Mouse (Mus musculus): ENCODE data around the gene Nr2c2ap.

Gene Nr2c2ap

DNA sequence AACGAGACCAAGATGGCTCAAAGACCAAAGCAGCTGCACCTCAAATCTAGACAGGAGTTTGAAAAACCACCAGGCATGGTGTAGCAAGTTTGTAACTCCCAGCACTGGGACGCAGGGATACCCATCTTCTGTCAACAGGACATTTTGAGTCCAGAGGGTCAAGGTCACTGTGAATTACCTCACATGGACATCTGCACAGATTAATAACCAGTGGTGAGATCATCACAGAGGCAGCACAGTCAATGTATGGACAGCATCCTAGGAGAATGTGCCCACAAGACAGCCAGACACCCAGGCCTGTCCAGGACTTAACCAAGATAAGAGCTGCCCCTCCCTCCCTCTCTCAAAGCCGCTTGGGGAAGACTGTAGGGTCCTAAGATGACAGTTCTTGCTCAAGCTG, 39.0 kb downstream of the Nr2c2ap start:
- DNase-seq (ENCODE audit: low read depth, low spot score): no peak
- H3K27me3 ChIP-seq (ENCODE audit: control insufficient read depth, insufficient read depth, low read length, poor library complexity, severe bottlenecking): no peaks in the 10 kb centered on the region
- H3K36me3 ChIP-seq (ENCODE audit: control insufficient read depth, insufficient read depth, low read length, poor library complexity, severe bottlenecking): no peaks in the 10 kb centered on the region

DNA sequence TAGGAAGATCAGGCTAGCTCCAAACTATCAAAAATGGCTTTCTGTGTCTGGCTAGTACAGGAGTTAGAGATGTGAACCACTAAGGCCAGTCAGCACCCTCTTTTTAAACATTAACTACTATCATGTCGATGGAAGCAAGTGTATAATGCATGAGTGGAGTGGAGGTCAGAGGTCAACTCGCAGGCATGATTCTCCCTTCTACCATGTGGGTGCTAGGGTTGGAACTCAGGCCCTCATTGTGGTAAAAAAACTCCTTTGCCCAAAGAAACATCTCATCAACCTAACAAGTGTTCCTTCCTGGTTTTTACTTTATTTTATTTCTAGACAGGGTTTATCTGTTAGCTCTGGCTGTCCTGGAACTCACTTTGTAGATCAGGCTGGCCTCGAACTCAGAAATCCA, 39.6 kb downstream of the Nr2c2ap start:
- Histone ChIP-seq H3K27me3 (ENCODE audit: control insufficient read depth, insufficient read depth, low read length, poor library complexity, severe bottlenecking) (no peaks in the 10 kb centered on the region), H3K36me3 (ENCODE audit: control insufficient read depth, insufficient read depth, low read length, poor library complexity, severe bottlenecking) (no peaks in the 10 kb centered on the region)
- DNase-seq (ENCODE audit: low read depth, low spot score): no peak

DNA sequence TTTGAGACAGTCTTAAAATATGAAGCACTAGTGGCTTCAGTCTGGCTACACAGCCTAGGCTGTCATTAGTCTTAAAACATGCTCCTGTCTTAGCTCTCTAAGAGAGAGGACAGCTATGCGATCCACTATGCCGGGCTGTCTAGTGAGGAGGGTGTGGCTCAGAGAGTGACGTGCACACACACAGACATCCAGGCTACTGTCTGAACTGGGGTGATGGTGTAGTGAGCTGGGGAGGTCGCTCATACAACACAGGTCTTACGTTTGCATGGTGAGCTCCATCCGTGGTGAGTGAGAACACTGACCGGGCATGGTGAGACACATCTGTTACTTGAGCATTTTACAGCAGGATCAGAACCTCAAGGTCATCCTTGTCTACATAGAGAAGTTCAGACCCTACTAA, 40.1 kb downstream of the Nr2c2ap start:
- Histone ChIP-seq H3K36me3 (ENCODE audit: control insufficient read depth, insufficient read depth, low read length, poor library complexity, severe bottlenecking) (no peaks in the 10 kb centered on the region), H3K27me3 (ENCODE audit: control insufficient read depth, insufficient read depth, low read length, poor library complexity, severe bottlenecking) (no peaks in the 10 kb centered on the region)
- DNase-seq (ENCODE audit: low read depth, low spot score): no peak

DNA sequence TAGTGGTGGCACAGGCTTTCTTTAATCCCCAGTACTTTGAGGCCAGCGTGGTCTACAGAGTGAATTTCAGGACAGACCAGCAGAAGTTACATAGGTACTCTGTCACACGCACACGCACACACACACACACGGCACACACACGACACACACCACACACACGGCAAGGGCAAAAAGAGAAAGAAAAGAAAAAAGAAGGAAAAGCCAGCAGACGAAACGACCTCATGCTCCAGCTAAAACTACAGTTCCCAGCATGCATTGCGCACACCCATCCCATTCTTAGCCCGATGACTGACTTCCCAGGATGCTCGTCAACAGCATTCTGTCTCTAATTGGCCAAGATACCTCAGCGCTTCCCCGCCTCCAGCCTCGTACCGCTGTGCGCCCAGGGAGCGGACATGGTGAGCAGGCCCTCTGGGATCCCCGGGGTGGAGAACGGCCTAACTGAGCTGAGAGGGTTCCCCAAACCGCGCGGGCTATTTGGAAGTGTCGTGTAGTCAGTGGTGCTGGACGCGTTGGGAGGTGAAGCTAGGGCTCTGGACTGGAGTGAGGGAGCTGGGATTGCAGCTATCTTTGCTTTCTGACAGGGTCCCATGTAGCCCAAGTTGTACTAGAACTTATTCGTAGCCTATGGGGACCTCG, 41.0 kb downstream of the Nr2c2ap start, which contains the start of gene Tmem161a:
TSS of gene Tmem161a (plus strand) at position 314 of the 639 bp plus-strand sequence.
- H3K36me3 ChIP-seq (ENCODE audit: control insufficient read depth, insufficient read depth, low read length, poor library complexity, severe bottlenecking): no peaks in the 10 kb centered on the region
- peak; percentile 94 for DNase-seq (ENCODE audit: low read depth, low spot score)

DNA sequence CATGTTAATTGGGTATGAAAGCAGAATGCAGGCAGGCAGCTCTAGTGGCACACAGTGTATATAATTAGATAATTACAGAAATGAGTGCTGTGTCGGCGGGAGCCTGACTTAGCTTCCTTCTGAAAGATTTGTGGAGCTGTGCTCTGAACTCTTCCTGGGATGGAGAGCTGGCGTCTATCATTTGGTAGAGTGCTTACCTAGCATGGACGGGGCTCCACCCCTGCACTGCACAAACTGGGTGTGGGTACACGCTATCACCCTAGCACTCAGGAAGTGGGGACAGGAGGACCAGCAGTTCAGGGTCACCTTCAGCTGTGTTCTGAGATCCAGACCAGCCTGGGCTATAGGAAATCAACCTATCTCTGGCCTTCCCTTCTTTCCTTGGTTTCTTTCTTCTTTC, 42.2 kb downstream of the Nr2c2ap start:
- H3K36me3 ChIP-seq (ENCODE audit: control insufficient read depth, insufficient read depth, low read length, poor library complexity, severe bottlenecking): no peaks in the 10 kb centered on the region
- H3K27me3 ChIP-seq (ENCODE audit: control insufficient read depth, insufficient read depth, low read length, poor library complexity, severe bottlenecking): no peaks in the 10 kb centered on the region
- no peak for DNase-seq (ENCODE audit: low read depth, low spot score)

More for the DNA sequence above, 41.0 kb downstream of the Nr2c2ap start, which contains the start of gene Tmem161a:
- no peaks in the 10 kb centered on the region for H3K27me3 ChIP-seq (ENCODE audit: control insufficient read depth, insufficient read depth, low read length, poor library complexity, severe bottlenecking)

DNA sequence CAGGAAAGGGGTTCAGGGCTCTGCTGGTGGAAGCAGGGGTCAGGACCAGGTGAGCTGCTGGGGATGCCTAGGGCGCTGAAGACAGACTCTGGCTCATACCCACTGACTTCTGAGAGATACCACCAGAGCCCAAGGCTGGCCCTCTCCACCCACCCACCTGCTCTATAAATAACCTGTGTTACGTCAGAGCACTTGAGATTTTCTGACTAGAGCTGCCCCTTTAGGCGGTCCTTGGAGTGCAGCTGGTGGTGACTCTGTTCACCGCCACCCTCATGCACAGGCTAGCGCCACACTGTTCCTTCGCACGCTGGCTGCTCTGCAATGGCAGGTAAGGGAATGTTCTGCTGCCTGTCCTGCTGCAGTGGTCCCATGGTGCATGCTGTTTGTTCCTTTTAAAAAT, 42.9 kb downstream of the Nr2c2ap start:
- no peaks in the 10 kb centered on the region for H3K27me3 ChIP-seq (ENCODE audit: control insufficient read depth, insufficient read depth, low read length, poor library complexity, severe bottlenecking)
- no peak for DNase-seq (ENCODE audit: low read depth, low spot score)
- no peaks in the 10 kb centered on the region for H3K36me3 ChIP-seq (ENCODE audit: control insufficient read depth, insufficient read depth, low read length, poor library complexity, severe bottlenecking)

DNA sequence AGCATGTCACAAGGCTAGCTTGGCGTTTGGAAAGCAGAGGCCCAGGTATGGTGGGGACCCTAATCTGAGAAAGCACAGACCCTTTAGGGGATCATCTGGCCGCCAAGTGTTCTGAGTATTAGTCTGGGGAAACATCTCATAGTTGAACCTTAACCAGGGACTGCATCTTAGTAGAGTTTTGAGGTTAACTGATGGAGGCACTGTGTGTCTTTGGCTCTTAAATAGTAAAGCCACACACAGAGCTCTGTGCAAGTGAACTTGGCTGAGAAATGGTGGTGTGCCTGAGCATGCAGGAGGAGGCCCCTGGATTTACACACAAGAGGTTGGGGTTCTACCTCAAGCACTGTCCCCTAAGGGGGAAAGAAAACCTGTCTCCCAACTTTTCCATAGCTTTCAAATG, 47.1 kb downstream of the Nr2c2ap start:
- Histone ChIP-seq H3K36me3 (ENCODE audit: control insufficient read depth, insufficient read depth, low read length, poor library complexity, severe bottlenecking) (no peaks in the 10 kb centered on the region), H3K27me3 (ENCODE audit: control insufficient read depth, insufficient read depth, low read length, poor library complexity, severe bottlenecking) (no peaks in the 10 kb centered on the region)
- DNase-seq (ENCODE audit: low read depth, low spot score): no peak

DNA sequence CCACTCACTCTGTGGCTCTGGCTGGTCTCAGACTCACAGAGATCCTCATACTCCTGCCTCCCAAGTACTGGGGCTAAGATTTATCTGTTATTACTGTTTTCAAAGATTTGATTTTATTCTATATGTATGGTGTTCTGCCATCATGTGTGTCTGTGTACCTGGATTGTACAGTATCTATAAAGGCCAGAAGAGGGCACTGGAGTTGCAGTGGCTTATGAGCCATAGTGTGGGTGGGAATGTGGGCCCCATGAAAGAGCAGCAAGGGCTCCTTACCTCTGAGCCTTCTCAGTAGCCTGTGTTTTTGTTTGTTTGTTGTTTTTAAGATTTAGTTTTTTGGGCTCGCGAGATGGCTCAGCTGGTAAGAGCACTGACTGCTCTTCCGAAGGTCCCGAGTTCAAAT, 47.9 kb downstream of the Nr2c2ap start:
- Histone ChIP-seq H3K27me3 (ENCODE audit: control insufficient read depth, insufficient read depth, low read length, poor library complexity, severe bottlenecking) (no peaks in the 10 kb centered on the region), H3K36me3 (ENCODE audit: control insufficient read depth, insufficient read depth, low read length, poor library complexity, severe bottlenecking) (no peaks in the 10 kb centered on the region)
- peak; percentile 45 for DNase-seq (ENCODE audit: low read depth, low spot score)

DNA sequence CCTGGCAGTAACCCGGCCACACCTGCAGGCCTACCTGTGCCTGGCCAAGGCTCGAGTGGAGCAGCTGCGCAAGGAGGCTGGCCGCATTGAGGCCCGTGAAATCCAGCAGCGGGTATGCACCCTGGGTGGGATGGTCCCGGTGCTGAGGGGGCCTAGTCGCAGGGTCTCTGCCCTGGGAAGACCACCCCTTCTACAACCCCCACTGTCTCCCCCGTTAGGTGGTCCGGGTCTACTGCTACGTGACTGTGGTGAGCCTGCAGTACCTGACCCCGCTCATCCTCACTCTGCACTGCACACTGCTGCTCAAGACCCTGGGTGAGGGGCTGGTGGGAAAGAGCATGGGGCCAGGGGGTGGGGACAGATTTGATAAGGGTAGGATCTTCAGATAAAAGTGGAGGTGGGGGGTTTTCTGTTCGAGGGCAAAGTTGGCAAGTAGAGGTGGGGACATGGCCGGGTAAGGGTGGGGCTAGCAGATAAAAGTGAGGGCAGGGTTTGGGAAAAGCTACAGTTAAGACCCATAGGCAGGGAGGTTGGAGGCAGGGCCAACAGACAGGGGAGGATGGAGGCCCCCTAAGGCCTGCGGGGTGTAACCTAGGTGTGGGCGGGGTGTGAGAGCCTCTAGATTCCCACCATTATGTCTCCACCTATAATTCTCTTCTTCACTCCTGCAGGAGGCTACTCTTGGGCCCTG, 50.2 kb downstream of the Nr2c2ap start:
- Histone ChIP-seq H3K36me3 (ENCODE audit: control insufficient read depth, insufficient read depth, low read length, poor library complexity, severe bottlenecking) (no peaks in the 10 kb centered on the region), H3K27me3 (ENCODE audit: control insufficient read depth, insufficient read depth, low read length, poor library complexity, severe bottlenecking) (no peaks in the 10 kb centered on the region)
- DNase-seq (ENCODE audit: low read depth, low spot score): no peak

DNA sequence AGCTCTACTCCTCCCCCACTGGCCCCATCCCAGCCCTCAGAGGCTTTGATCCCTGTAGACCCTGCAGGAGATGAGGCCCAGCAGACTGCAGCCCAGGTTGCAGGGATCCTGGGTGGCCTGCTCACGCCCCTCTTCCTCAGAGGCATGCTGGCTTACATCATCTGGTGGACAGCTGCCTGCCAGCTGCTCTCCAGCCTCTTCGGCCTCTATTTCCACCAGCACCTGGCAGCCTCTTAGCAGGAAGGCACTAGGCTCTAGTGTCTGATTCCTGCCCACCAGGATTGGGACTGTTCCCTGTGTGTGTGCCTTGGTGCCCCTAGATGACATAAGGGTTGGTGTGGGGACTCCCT, 50.7 kb downstream of the Nr2c2ap start:
- no peak for DNase-seq (ENCODE audit: low read depth, low spot score)

DNA sequence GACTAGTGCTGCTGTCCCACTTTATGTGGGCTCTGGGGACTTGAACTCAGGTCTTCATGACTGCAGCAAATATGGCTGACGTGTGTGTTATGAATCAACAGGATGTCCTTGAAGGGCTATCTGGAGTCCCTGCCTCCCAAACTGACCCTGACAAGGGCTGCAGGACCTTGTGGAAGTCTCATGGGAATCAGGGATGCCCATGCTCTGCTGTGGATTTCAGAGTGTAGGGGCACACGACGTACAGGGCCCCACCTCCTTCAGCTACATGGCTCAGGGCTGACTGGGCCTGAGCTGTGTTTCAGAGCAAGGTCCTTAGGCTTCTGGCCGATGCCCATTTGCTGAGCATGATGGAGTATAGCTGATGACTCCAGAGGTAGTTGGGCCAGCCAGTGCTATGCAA, 52.1 kb downstream of the Nr2c2ap start:
- Histone ChIP-seq H3K27me3 (ENCODE audit: control insufficient read depth, insufficient read depth, low read length, poor library complexity, severe bottlenecking) (no peaks in the 10 kb centered on the region), H3K36me3 (ENCODE audit: control insufficient read depth, insufficient read depth, low read length, poor library complexity, severe bottlenecking) (no peaks in the 10 kb centered on the region)
- DNase-seq (ENCODE audit: low read depth, low spot score): no peak

More for the DNA sequence above, 50.7 kb downstream of the Nr2c2ap start:
- no peaks in the 10 kb centered on the region for H3K36me3 ChIP-seq (ENCODE audit: control insufficient read depth, insufficient read depth, low read length, poor library complexity, severe bottlenecking)
- H3K27me3 ChIP-seq (ENCODE audit: control insufficient read depth, insufficient read depth, low read length, poor library complexity, severe bottlenecking): no peaks in the 10 kb centered on the region
